Mouse (Mus musculus): Measurements from ENCODE around the gene Igsf9. TPM values are rescaled to one million over a fixed set of nuclear protein-coding genes. Genes with fewer than 3 reads are reported as not detected.

Gene Igsf9
- polyA plus RNA-seq, 1 experiment from 2014 or later = 11.0 TPM

DNA sequence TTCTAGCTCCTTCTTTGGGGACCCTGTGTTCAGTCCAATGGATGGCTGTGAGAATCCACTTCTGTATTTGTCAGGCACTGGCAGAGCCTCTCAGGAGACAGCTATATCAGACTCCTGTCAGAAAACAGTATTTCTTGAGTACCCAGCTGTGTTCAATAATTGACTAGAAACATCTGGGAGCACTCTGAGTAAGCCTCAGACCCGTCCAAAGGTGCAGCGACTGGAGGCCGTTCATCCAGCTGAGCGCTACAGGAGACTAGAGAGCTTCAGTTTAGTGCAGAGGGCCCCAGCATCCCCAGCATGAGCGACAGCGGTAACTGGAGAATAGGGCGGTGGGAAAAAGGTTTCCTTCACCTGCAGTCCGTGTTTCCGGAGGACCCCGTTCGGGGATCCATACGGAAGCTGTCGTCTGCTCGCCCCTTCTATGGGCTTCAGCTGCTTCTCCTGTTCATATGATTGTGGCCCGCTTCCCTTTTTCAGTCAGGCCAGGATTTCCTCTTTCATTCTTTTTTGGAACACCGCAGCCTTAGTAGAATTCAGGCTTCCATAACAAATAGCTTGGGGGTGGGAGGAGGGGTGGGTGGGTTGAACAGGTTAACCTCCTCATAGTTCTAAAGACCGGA lies 30.6 kb upstream of the Igsf9 start:
- DNase-seq (ENCODE audit: low read depth, low spot score) (no peak), ATAC-seq (no peak)
- ChIA-PET POLR2A (no interaction called here), CTCF (no interaction called here)
- no peak for TF ChIP-seq CTCF (IDR thresholded peaks at IDR 0.05)
- no peaks in the 10 kb centered on the region for H3K27me3 ChIP-seq
- in situ Hi-C loops (cut with MboI; ENCODE audit: low pct_unique_long_range_greater_than_20kb) = no loop called here

DNA sequence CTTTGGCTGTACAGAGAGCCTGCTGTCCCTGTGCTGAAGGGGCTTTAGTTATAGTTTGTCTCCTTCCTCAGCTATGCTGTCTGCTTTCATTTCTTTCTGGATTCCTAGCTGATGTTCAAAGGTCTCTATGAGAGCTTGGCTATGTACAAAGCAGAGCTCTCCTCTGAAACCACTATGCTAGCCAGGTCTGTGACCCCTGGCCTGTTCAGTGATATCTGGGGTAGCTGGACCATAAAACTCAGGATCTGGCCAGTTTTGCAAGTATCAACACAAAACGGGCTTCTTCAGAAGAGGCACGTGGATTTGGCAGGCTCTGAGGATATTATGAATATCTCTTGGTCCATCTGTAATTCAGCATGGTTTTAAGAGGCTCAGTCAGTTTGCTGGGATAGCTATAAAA lies 28.7 kb upstream of the Igsf9 start:
- ATAC-seq (no peak), DNase-seq (ENCODE audit: low read depth, low spot score) (no peak)
- in situ Hi-C loops (cut with MboI; ENCODE audit: low pct_unique_long_range_greater_than_20kb) = no loop called here
- POLR2A ChIA-PET = no interaction called here
- CTCF ChIA-PET = interaction anchor here (1.0 to 1.4 kb wide), 2 partner anchors 9 to 53 kb away, joined by 4 to 5 read pairs; no protein-coding TSS in a partner anchor
- H3K27me3 ChIP-seq = no peaks in the 10 kb centered on the region
- no peak for TF ChIP-seq CTCF (IDR thresholded peaks at IDR 0.05)

- ChIA-PET CTCF (interaction anchor here (1.4 kb wide), 1 partner anchor 10 kb away, joined by 5 read pairs; no protein-coding TSS in a partner anchor), POLR2A (no interaction called here)
- ATAC-seq (no peak), DNase-seq (ENCODE audit: low read depth, low spot score) (no peak)
- no peaks in the 10 kb centered on the region for H3K27me3 ChIP-seq
- TF ChIP-seq CTCF (IDR thresholded peaks at IDR 0.05) = no peak
- in situ Hi-C loops (cut with MboI; ENCODE audit: low pct_unique_long_range_greater_than_20kb) = no loop called here
Observed at GRCm38 (mm10) chr1:172453810-172454209, 27.8 kb upstream of the Igsf9 start.

- ChIA-PET POLR2A (no interaction called here), CTCF (no interaction called here)
- no peak for TF ChIP-seq CTCF (IDR thresholded peaks at IDR 0.05)
- ATAC-seq (no peak), DNase-seq (ENCODE audit: low read depth, low spot score) (no peak)
- in situ Hi-C loops (cut with MboI; ENCODE audit: low pct_unique_long_range_greater_than_20kb) = no loop called here
- H3K27me3 ChIP-seq = no peaks in the 10 kb centered on the region
Observed at GRCm38 (mm10) chr1:172455416-172455815, 26.2 kb upstream of the Igsf9 start.

GRCm38 (mm10) chr1:172456001-172456677 lies 25.4 kb upstream of the Igsf9 start:
- no peak for ATAC-seq
- no peak for TF ChIP-seq CTCF (IDR thresholded peaks at IDR 0.05)
- ChIA-PET POLR2A (no interaction called here), CTCF (no interaction called here)
- DNase-seq (ENCODE audit: low read depth, low spot score) = no peak
- in situ Hi-C loops (cut with MboI; ENCODE audit: low pct_unique_long_range_greater_than_20kb) = no loop called here
- H3K27me3 ChIP-seq = no peaks in the 10 kb centered on the region

GRCm38 (mm10) chr1:172457196-172457595 lies 24.4 kb upstream of the Igsf9 start:
- no peak for ATAC-seq
- TF ChIP-seq CTCF (IDR thresholded peaks at IDR 0.05) = no peak
- ChIA-PET POLR2A (no interaction called here), CTCF (no interaction called here)
- no peaks in the 10 kb centered on the region for H3K27me3 ChIP-seq
- DNase-seq (ENCODE audit: low read depth, low spot score) = no peak
- in situ Hi-C loops (cut with MboI; ENCODE audit: low pct_unique_long_range_greater_than_20kb) = no loop called here

DNA sequence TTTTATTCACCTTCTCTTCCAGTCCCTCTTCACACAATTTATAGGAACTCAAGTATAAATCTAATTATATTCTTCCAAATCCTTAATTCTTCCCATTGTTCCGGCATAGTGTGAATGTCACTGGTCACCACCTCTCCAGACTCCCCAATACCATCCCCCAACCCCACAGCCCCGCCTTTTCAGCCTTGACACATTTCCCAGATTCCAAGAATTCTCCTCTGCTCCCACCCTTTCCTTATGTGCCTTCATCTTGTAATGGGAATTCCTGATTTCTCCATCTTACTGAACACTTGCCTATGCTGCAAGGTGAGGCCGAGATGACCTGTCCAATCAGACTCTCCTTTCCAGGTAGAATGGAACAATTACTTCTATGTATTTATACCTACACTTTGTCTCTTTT lies 23.5 kb upstream of the Igsf9 start:
- TF ChIP-seq CTCF (IDR thresholded peaks at IDR 0.05) = no peak
- ATAC-seq (no peak), DNase-seq (ENCODE audit: low read depth, low spot score) (no peak)
- ChIA-PET POLR2A (no interaction called here), CTCF (no interaction called here)
- in situ Hi-C loops (cut with MboI; ENCODE audit: low pct_unique_long_range_greater_than_20kb) = no loop called here
- H3K27me3 ChIP-seq = no peaks in the 10 kb centered on the region

DNA sequence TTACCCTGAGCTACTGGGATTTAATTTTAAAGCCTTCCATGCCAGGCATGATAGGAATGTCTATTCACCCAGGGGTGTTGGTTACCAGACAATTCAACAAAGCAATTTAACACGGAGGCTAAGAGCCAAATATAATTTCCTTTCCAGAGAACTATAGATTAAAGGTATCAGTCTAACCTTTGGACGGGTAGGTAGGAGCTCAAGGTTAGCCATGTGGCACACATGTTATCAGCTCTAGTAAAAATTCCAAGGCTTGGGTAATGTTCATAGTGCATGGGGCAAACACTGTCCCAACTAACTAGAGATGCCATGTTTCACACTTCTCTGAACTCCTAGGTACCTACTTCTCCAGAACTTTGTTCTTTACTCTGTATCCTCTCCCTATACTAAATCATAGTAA lies 20.0 kb upstream of the Igsf9 start:
- ChIA-PET POLR2A (no interaction called here), CTCF (interaction anchor here (0.8 to 1.8 kb wide), 2 partner anchors 18 to 28 kb away, joined by 3 to 4 read pairs; no protein-coding TSS in a partner anchor)
- H3K27me3 ChIP-seq = no peaks in the 10 kb centered on the region
- in situ Hi-C loops (cut with MboI; ENCODE audit: low pct_unique_long_range_greater_than_20kb) = no loop called here
- DNase-seq (ENCODE audit: low read depth, low spot score) = no peak
- ATAC-seq = no peak
- no peak for TF ChIP-seq CTCF (IDR thresholded peaks at IDR 0.05)

DNA sequence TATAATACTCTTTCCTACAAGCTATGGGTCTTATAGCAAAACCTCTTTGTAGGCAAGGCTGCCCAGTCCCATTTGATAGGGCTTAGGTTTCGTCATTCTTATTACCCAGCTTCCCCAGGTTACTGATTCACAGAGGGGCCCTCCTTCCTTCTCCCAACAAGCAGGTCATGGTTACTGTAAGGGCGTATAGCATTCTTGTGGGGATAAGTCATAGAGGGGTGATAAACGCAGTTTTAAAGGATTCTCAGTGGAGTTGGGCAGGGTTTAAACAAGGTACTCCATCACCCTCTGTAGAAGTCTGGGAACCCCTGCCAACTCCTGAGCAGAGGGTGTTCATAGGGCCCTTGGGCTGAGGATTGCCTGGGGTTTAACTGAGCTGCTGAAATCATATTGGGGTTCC lies 19.1 kb upstream of the Igsf9 start:
- no peaks in the 10 kb centered on the region for H3K27me3 ChIP-seq
- in situ Hi-C loops (cut with MboI; ENCODE audit: low pct_unique_long_range_greater_than_20kb) = no loop called here
- DNase-seq (ENCODE audit: low read depth, low spot score) (peak; percentile 27), ATAC-seq (peak; percentile 89)
- no peak for TF ChIP-seq CTCF (IDR thresholded peaks at IDR 0.05)
- POLR2A ChIA-PET = interaction anchor here (0.6 kb wide), 1 partner anchor 18 kb away, joined by 3 read pairs; no protein-coding TSS in a partner anchor
- CTCF ChIA-PET = interaction anchor here (0.8 to 1.8 kb wide), 2 partner anchors 17 to 27 kb away, joined by 3 to 4 read pairs; no protein-coding TSS in a partner anchor

DNA sequence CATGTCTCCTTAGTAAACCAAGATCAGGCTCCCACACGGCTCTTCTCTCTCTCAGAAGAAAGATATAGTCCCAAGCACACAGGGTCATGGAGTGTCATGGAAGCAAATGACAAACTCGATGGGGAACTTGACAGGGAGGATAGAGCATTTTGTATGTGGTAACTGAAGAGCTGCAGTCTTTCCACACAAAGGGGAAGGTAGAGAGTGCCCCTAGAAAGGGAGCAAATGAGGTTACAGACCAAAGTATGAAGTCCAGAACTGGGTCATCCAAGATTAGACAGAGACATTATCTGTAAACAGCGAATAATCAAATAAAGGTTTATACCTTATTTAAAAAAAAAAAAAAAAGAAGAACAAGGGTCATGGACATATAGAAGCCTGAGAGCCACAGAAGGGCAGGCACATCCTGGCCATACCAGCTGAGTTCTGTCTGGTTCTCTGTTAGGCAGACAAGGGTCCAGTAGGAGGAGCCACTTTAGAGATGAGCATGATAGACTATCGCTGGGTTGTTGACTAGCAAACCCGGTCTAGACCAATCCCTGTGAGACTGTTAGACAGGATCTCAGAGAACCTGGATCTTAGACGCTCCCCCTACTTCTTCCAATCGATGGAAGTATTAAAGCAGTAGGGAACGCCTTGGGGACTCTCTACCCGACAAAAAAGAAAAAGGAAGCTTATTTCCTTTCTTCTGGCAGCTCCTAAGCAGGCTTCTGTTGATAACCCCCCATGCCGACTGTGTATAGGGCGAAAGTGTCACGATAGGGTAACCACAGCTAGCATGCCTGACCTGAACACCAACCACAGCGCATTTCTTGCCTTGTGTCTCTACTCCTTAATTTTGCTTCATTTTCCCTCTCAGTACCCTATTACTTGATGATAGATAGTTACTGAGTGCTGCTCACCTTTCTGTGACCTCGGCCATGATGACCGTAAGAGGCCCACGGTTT lies 17.9 kb upstream of the Igsf9 start:
- POLR2A ChIA-PET = no interaction called here
- in situ Hi-C loops (cut with MboI; ENCODE audit: low pct_unique_long_range_greater_than_20kb) = no loop called here
- ATAC-seq = no peak

More for the DNA sequence above, 17.9 kb upstream of the Igsf9 start:
- TF ChIP-seq CTCF (IDR thresholded peaks at IDR 0.05) = no peak
- no peaks in the 10 kb centered on the region for H3K27me3 ChIP-seq
- DNase-seq (ENCODE audit: low read depth, low spot score) = no peak
- CTCF ChIA-PET = no interaction called here

Data from Patski (cell line).